Mouse (Mus musculus): ENCODE measurements around the gene Tmem117. TPM values are rescaled to one million over a fixed set of nuclear protein-coding genes. Genes with fewer than 3 reads are reported as not detected.

Gene Tmem117
- total and polyA plus RNA-seq, 3 experiments: not detected

DNA sequence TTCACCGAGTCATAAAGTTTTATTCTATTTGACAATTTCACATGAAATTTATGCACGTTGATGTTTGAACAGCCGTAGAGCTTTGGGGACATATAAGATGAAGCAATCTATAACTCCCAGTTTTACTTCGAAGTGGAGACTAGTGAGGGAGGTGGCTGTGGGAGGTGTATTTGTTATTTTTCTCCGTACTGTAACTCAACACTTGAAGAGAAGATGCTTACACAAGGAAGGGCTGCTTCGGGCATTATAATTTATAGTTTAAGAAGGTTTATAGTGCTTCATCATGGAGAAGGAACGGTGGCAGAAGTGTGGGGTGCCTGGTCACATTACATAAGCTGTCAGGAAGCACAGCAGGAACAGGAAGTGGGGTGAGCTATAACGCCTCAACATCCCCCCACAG, 164.4 kb downstream of the Tmem117 start:
- Histone ChIP-seq H3K27ac (ENCODE audit: control insufficient read depth, low read depth, low read length) (no peak overlapping the region), H3K4me3 (ENCODE audit: control insufficient read depth in 1 of 2, insufficient read depth in 1 of 2, low read depth in 2 of 2, low read length in 2 of 2) (no peak overlapping the region), H3K27me3 (ENCODE audit: control insufficient read depth in 1 of 2, insufficient read depth in 2 of 2, low read length in 2 of 2) (no peaks in the 10 kb centered on the region), H3K36me3 (ENCODE audit: control insufficient read depth in 1 of 2, insufficient read depth in 2 of 2, low read length in 2 of 2) (no peaks in the 10 kb centered on the region), H3K9ac (ENCODE audit: control insufficient read depth, low read depth, low read length, poor library complexity, severe bottlenecking) (no peak overlapping the region), H3K4me1 (ENCODE audit: control insufficient read depth in 1 of 2, insufficient read depth in 2 of 2, low read length in 2 of 2) (no peaks in the 10 kb centered on the region), H3K79me2 (ENCODE audit: control insufficient read depth, insufficient read depth, low read length, poor library complexity) (no peaks in the 10 kb centered on the region), H3K9me3 (replicated peaks; ENCODE audit: insufficient read depth, low read length) (peaks cover under 1% of the 10 kb centered on the region)
- DNase-seq (ENCODE audit: low read depth, low spot score): no peak
- TF ChIP-seq BHLHE40 (IDR thresholded peaks at IDR 0.05; ENCODE audit: borderline replicate concordance, low read depth, low read length) (no peak), TAL1 (IDR thresholded peaks at IDR 0.05; ENCODE audit: low read length) (no peak), CHD2 (IDR thresholded peaks at IDR 0.05; ENCODE audit: low read length) (no peak), USF2 (IDR thresholded peaks at IDR 0.05; ENCODE audit: borderline replicate concordance in 1 of 2, insufficient read depth in 1 of 2, low read depth in 1 of 2, low read length in 2 of 2) (no peak), ZMIZ1 (IDR thresholded peaks at IDR 0.05; ENCODE audit: low read depth, low read length) (no peak), EP300 (IDR thresholded peaks at IDR 0.05; ENCODE audit: low read depth in 1 of 2, low read length in 2 of 2) (no peak), TBP (IDR thresholded peaks at IDR 0.05; ENCODE audit: low read depth, low read length) (no peak), ZKSCAN1 (IDR thresholded peaks at IDR 0.05; ENCODE audit: low read depth, low read length) (no peak), MAZ (IDR thresholded peaks at IDR 0.05; ENCODE audit: low read depth, low read length) (no peak)

GRCm38 (mm10) chr15:94795484-94795883, 166.5 kb downstream of the Tmem117 start:
- no peak for TF ChIP-seq POLR2A (IDR thresholded peaks at IDR 0.05; ENCODE audit: control insufficient read depth in 1 of 2, insufficient read depth in 1 of 2, low read depth in 1 of 2, low read length in 2 of 2, poor library complexity in 1 of 2)
- TF ChIP-seq ETS1 (IDR thresholded peaks at IDR 0.05; ENCODE audit: low read depth, low read length): no peak
- TF ChIP-seq TCF12 (IDR thresholded peaks at IDR 0.05; ENCODE audit: low read depth, low read length): no peak
- no peak for TF ChIP-seq GATA1 (IDR thresholded peaks at IDR 0.05; ENCODE audit: low read depth, low read length)
- TF ChIP-seq USF1 (IDR thresholded peaks at IDR 0.05; ENCODE audit: low read depth, low read length): no peak
- no peak for TF ChIP-seq GABPA (IDR thresholded peaks at IDR 0.05; ENCODE audit: low read depth, low read length)
- no peak for TF ChIP-seq RCOR1 (IDR thresholded peaks at IDR 0.05; ENCODE audit: low read depth, low read length)
- TF ChIP-seq TAL1 (IDR thresholded peaks at IDR 0.05; ENCODE audit: low read length): no peak
- no peak for TF ChIP-seq UBTF (IDR thresholded peaks at IDR 0.05; ENCODE audit: borderline replicate concordance, insufficient read depth, low read depth, low read length)
- TF ChIP-seq NRF1 (IDR thresholded peaks at IDR 0.05; ENCODE audit: insufficient read depth, low read depth, low read length, poor library complexity, severe bottlenecking): no peak
- no peak for TF ChIP-seq MYC (IDR thresholded peaks at IDR 0.05; ENCODE audit: low read depth, low read length)
- no peak for TF ChIP-seq SMC3 (IDR thresholded peaks at IDR 0.05; ENCODE audit: low read depth, low read length)
- TF ChIP-seq MAFK (IDR thresholded peaks at IDR 0.05; ENCODE audit: borderline replicate concordance, low read depth, low read length): no peak
- no peak for TF ChIP-seq JUND (IDR thresholded peaks at IDR 0.05; ENCODE audit: low read depth, low read length)
- no peak for TF ChIP-seq ZC3H11A (IDR thresholded peaks at IDR 0.05; ENCODE audit: low read depth, low read length)
- no peak for TF ChIP-seq MYB (IDR thresholded peaks at IDR 0.05; ENCODE audit: low read depth, low read length)
- TF ChIP-seq MAX (IDR thresholded peaks at IDR 0.05; ENCODE audit: low read length): no peak
- TF ChIP-seq TBP (IDR thresholded peaks at IDR 0.05; ENCODE audit: low read depth, low read length): no peak

More at GRCm38 (mm10) chr15:94795484-94795883, 166.5 kb downstream of the Tmem117 start:
- Histone ChIP-seq H3K9ac (ENCODE audit: control insufficient read depth, low read depth, low read length, poor library complexity, severe bottlenecking) (no peak overlapping the region), H3K27me3 (ENCODE audit: control insufficient read depth in 1 of 2, insufficient read depth in 2 of 2, low read length in 2 of 2) (no peaks in the 10 kb centered on the region), H3K9me3 (replicated peaks; ENCODE audit: insufficient read depth, low read length) (no peaks in the 10 kb centered on the region; the same call in 1 of the 2 replicates), H3K27ac (ENCODE audit: control insufficient read depth, low read depth, low read length) (no peak overlapping the region), H3K4me1 (ENCODE audit: control insufficient read depth in 1 of 2, insufficient read depth in 2 of 2, low read length in 2 of 2) (no peaks in the 10 kb centered on the region), H3K4me3 (ENCODE audit: control insufficient read depth in 1 of 2, insufficient read depth in 1 of 2, low read depth in 2 of 2, low read length in 2 of 2) (no peak overlapping the region), H3K36me3 (ENCODE audit: control insufficient read depth in 1 of 2, insufficient read depth in 2 of 2, low read length in 2 of 2) (no peaks in the 10 kb centered on the region), H3K79me2 (ENCODE audit: control insufficient read depth, insufficient read depth, low read length, poor library complexity) (no peaks in the 10 kb centered on the region)
- no peak for DNase-seq (ENCODE audit: low read depth, low spot score)
